Mouse (Mus musculus): ENCODE data around the gene Bet1. TPM values are rescaled to one million over a fixed set of nuclear protein-coding genes. Genes with fewer than 3 reads are reported as not detected.

Bet1 gene
- polyA plus RNA-seq, 2 experiments, result 60.9 to 83.9 TPM

DNA sequence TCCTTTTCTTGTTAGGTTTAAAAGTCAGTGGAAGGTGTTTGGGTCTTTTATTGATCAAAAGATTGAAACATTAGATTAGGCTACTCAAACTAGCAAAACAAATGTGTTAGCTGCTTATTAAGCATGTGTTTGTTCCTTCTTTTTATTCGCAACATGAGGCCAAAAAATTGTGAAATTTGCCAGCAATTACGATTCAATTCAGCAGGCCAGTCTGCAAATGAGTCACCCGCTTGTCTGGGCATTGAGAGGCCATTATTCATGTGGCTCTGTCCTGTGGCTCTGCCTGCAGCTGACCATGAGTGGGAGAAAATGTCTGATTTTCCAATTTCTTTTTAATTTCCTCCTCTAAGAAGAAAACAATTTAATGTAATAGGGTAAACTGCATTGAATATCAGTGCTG lies 55.8 kb downstream of the Bet1 start:
- no peaks in the 10 kb centered on the region for H3K9me3 ChIP-seq (ENCODE audit: control insufficient read depth, low read length)
- H3K4me3 ChIP-seq (replicated peaks; ENCODE audit: low read length), result no peak overlapping the region
- DNase-seq (ENCODE audit: low spot score) (no peak), ATAC-seq (ENCODE audit: low FRiP score, low read depth) (no peak)
- H3K4me1 ChIP-seq (ENCODE audit: control insufficient read depth, insufficient read depth, low read length), result no peaks in the 10 kb centered on the region
- WGBS, result 74% methylated on average over 3 of the region's 3 CpGs
- TF ChIP-seq POLR2A (IDR thresholded peaks at IDR 0.05; ENCODE audit: borderline replicate concordance, extremely low read depth, insufficient read depth, insufficient read length), result no peak
- H3K4me2 ChIP-seq (replicated peaks; ENCODE audit: low read depth, low read length, severe bottlenecking), result no peak overlapping the region
- no peaks in the 10 kb centered on the region for H3K27me3 ChIP-seq (ENCODE audit: control insufficient read depth, insufficient read depth, low read length)
- H3K9ac ChIP-seq (ENCODE audit: low read depth, low read length, severe bottlenecking), result no peak overlapping the region
- no peaks in the 10 kb centered on the region for H3K36me3 ChIP-seq (ENCODE audit: control insufficient read depth, insufficient read depth, low read length)
- H3K27ac ChIP-seq (replicated peaks; ENCODE audit: low read depth, low read length), result no peak overlapping the region

Other genes with a start within 250 kb of the Bet1 start
- gene Tfpi2, start 98.1 kb downstream of the Bet1 start, polyA plus RNA-seq (2012; rRNA removed), result 1.7 and 1.9 TPM in 2 replicates
- 2.3 and 2.6 TPM in 2 replicates for gene Tfpi2, start 98.1 kb downstream of the Bet1 start, polyA plus RNA-seq (2014; fragmentation: Nextera tagmentation; extraction: Ambion mirVana)
- gene Gngt1, start 93.2 kb downstream of the Bet1 start, polyA plus RNA-seq (2012; rRNA removed), result not detected in 2 replicates
- not detected in 2 replicates for gene Gngt1, start 93.2 kb downstream of the Bet1 start, polyA plus RNA-seq (2014; fragmentation: Nextera tagmentation; extraction: Ambion mirVana)
- 21.8 and 32.3 TPM in 2 replicates for gene Gng11, start 83.1 kb downstream of the Bet1 start, polyA plus RNA-seq (2012; rRNA removed)
- gene Gng11, start 83.1 kb downstream of the Bet1 start, polyA plus RNA-seq (2014; fragmentation: Nextera tagmentation; extraction: Ambion mirVana), result 79.3 and 83.4 TPM in 2 replicates

Data from limb, embryonic 14.5 days (tissue).